ENCODE assay signal across 8 mouse cellular contexts in genomic region chr10:78007203-78007602, GRCm38 (mm10). TPM values are rescaled to one million over a fixed set of nuclear protein-coding genes. Genes with fewer than 3 reads are reported as not detected.
A peak's percentile ranks its signal among the peaks of the same experiment; 100 is the strongest.
DNase-seq lines count a peak whose midpoint lies in the region; ATAC-seq and TF ChIP-seq lines count a peak whose summit lies in the region.
"Had no signal": no experiment of that assay in that cellular context is flagged by ENCODE, and none has a peak within 500 bp of the region (broad histone marks: within the 10 kb centered on the region; RNA-seq: fewer than 3 reads in every experiment).

No protein-coding gene starts in this region.

- no peak for TF ChIP-seq CTCF in lung, embryonic 14.5 days (IDR thresholded peaks at IDR 0.05; ENCODE audit: low read depth)

- H3K27ac ChIP-seq in lung, embryonic 14.5 days (ENCODE audit: low read depth), result 0 out of 2 replicates have a peak overlapping the region, but pooled peaks have one; percentile 24
- no peak overlapping the region for H3K27ac ChIP-seq in forebrain, embryonic 15.5 days (replicated peaks)
- no peak overlapping the region for H3K27ac ChIP-seq in limb, embryonic 15.5 days
- H3K27ac ChIP-seq in neural tube, embryonic 15.5 days (replicated peaks), result no peak overlapping the region

- H3K9ac ChIP-seq in lung, embryonic 14.5 days, result no peak overlapping the region; the same call in 1 of the 2 replicates
- H3K9ac ChIP-seq in forebrain, embryonic 15.5 days (replicated peaks), result no peak overlapping the region
- no peak overlapping the region for H3K9ac ChIP-seq in limb, embryonic 15.5 days
- no peak overlapping the region for H3K9ac ChIP-seq in neural tube, embryonic 15.5 days (replicated peaks)

- no peaks in the 10 kb centered on the region for H3K27me3 ChIP-seq in lung, embryonic 14.5 days (ENCODE audit: insufficient read depth, low read length)
- no peaks in the 10 kb centered on the region for H3K27me3 ChIP-seq in forebrain, embryonic 15.5 days
- H3K27me3 ChIP-seq in limb, embryonic 15.5 days, result no peaks in the 10 kb centered on the region
- no peaks in the 10 kb centered on the region for H3K27me3 ChIP-seq in neural tube, embryonic 15.5 days (replicated peaks)

- 31% methylated on average over 7 of the region's 7 CpGs for WGBS in lung, embryonic 14.5 days
- 44% methylated on average over 7 of the region's 7 CpGs for WGBS in forebrain, embryonic 15.5 days
- WGBS in limb, embryonic 15.5 days, result 33% methylated on average over 7 of the region's 7 CpGs
- 20% methylated on average over 7 of the region's 7 CpGs for WGBS in neural tube, embryonic 15.5 days

- H3K4me1 ChIP-seq in lung, embryonic 14.5 days (ENCODE audit: insufficient read depth), result peaks cover 7% of the 10 kb centered on the region
- H3K4me1 ChIP-seq in forebrain, embryonic 15.5 days, result peaks cover 28% of the 10 kb centered on the region
- peaks cover 39% of the 10 kb centered on the region for H3K4me1 ChIP-seq in limb, embryonic 15.5 days
- peaks cover 43% of the 10 kb centered on the region for H3K4me1 ChIP-seq in neural tube, embryonic 15.5 days

- ATAC-seq in lung, embryonic 14.5 days (ENCODE audit: insufficient read depth), result no peak
- ATAC-seq in forebrain, embryonic 15.5 days (replicated peaks), result no peak
- ATAC-seq in limb, embryonic 15.5 days (ENCODE audit: insufficient number of reproducible peaks, low FRiP score, low TSS enrichment, low read depth), result no peak
- no peak for ATAC-seq in neural tube, embryonic 15.5 days (ENCODE audit: low FRiP score)

- peaks cover 29% of the 10 kb centered on the region for H3K36me3 ChIP-seq in lung, embryonic 14.5 days (ENCODE audit: insufficient read depth)
- no peaks in the 10 kb centered on the region for H3K36me3 ChIP-seq in forebrain, embryonic 15.5 days
- H3K36me3 ChIP-seq in limb, embryonic 15.5 days, result peaks cover 22% of the 10 kb centered on the region
- H3K36me3 ChIP-seq in neural tube, embryonic 15.5 days, result peaks cover 11% of the 10 kb centered on the region

- DNase-seq in lung, embryonic 14.5 days, result no peak
- no peak for DNase-seq in lung, postnatal 25 days (ENCODE audit: low spot score)
- no peak for DNase-seq in right cerebral cortex, postnatal 25 days
- DNase-seq in left cerebral cortex, adult 11 months (ENCODE audit: low spot score), result no peak
- DNase-seq: kidney, postnatal 10 days had no signal

- H3K4me3 ChIP-seq in lung, embryonic 14.5 days (ENCODE audit: low read depth, low read length), result peak overlapping the region; percentile 79; the same call in 1 of the 2 replicates
- no peak overlapping the region for H3K4me3 ChIP-seq in forebrain, embryonic 15.5 days
- no peak overlapping the region for H3K4me3 ChIP-seq in limb, embryonic 15.5 days
- no peak overlapping the region for H3K4me3 ChIP-seq in neural tube, embryonic 15.5 days (replicated peaks)

- no peaks in the 10 kb centered on the region for H3K9me3 ChIP-seq in lung, embryonic 14.5 days (ENCODE audit: low read depth, low read length)
- H3K9me3 ChIP-seq in forebrain, embryonic 15.5 days, result no peaks in the 10 kb centered on the region
- no peaks in the 10 kb centered on the region for H3K9me3 ChIP-seq in limb, embryonic 15.5 days
- H3K9me3 ChIP-seq in neural tube, embryonic 15.5 days (replicated peaks), result no peaks in the 10 kb centered on the region

- peak overlapping the region; percentile 94 for H3K4me2 ChIP-seq in lung, embryonic 14.5 days
- H3K4me2 ChIP-seq in forebrain, embryonic 15.5 days (replicated peaks), result peak overlapping the region; percentile 81; the same call in 1 of the 2 replicates
- peak overlapping the region; percentile 77; the same call in 1 of the 2 replicates for H3K4me2 ChIP-seq in limb, embryonic 15.5 days
- H3K4me2 ChIP-seq in neural tube, embryonic 15.5 days, result peak overlapping the region; percentile 81

RNA-seq across cellular contexts. Expression of gene Pfkl, which starts 2.7 kb away (rescaled TPM):
- polyA plus RNA-seq in lung, embryonic 14.5 days (2014; fragmentation: Nextera tagmentation; extraction: Ambion mirVana), result 141 and 160 TPM in 2 replicates
- 105 and 107 TPM in 2 replicates for polyA plus RNA-seq in forebrain, embryonic 15.5 days (2015; fragmentation: Nextera tagmentation; extraction: Ambion mirVana)
- 164 and 168 TPM in 2 replicates for polyA plus RNA-seq in limb, embryonic 15.5 days (2015; fragmentation: Nextera tagmentation; extraction: Ambion mirVana)
- polyA plus RNA-seq in neural tube, embryonic 15.5 days (2015; fragmentation: Nextera tagmentation; extraction: Ambion mirVana), result 112 and 133 TPM in 2 replicates

RNA-seq across cellular contexts. Expression of gene 1810043G02Rik, which starts 28.9 kb away (rescaled TPM):
- 24.6 and 28.1 TPM in 2 replicates for polyA plus RNA-seq in lung, embryonic 14.5 days (2014; fragmentation: Nextera tagmentation; extraction: Ambion mirVana)
- polyA plus RNA-seq in forebrain, embryonic 15.5 days (2015; fragmentation: Nextera tagmentation; extraction: Ambion mirVana), result 35.0 and 37.1 TPM in 2 replicates
- 23.7 and 24.2 TPM in 2 replicates for polyA plus RNA-seq in limb, embryonic 15.5 days (2015; fragmentation: Nextera tagmentation; extraction: Ambion mirVana)
- 48.5 and 51.5 TPM in 2 replicates for polyA plus RNA-seq in neural tube, embryonic 15.5 days (2015; fragmentation: Nextera tagmentation; extraction: Ambion mirVana)

RNA-seq across cellular contexts. Expression of gene Dnmt3l, which starts 34.5 kb away (rescaled TPM):
- polyA plus RNA-seq in lung, embryonic 14.5 days (2014; fragmentation: Nextera tagmentation; extraction: Ambion mirVana), result 1.4 TPM in 2 replicates
- polyA plus RNA-seq in forebrain, embryonic 15.5 days (2015; fragmentation: Nextera tagmentation; extraction: Ambion mirVana), result not detected in 2 replicates
- polyA plus RNA-seq in limb, embryonic 15.5 days (2015; fragmentation: Nextera tagmentation; extraction: Ambion mirVana), result 0.58 TPM in 2 replicates
- polyA plus RNA-seq in neural tube, embryonic 15.5 days (2015; fragmentation: Nextera tagmentation; extraction: Ambion mirVana), result 0.09 TPM in 1 of 2 replicates, not detected in the other

RNA-seq across cellular contexts. Expression of gene Aire, which starts 36.2 kb away (rescaled TPM):
- polyA plus RNA-seq in lung, embryonic 14.5 days (2014; fragmentation: Nextera tagmentation; extraction: Ambion mirVana), result 0.95 and 1.5 TPM in 2 replicates
- 0.23 TPM in 1 of 2 replicates, not detected in the other for polyA plus RNA-seq in forebrain, embryonic 15.5 days (2015; fragmentation: Nextera tagmentation; extraction: Ambion mirVana)
- polyA plus RNA-seq in limb, embryonic 15.5 days (2015; fragmentation: Nextera tagmentation; extraction: Ambion mirVana), result 0.28 and 0.29 TPM in 2 replicates
- polyA plus RNA-seq in neural tube, embryonic 15.5 days (2015; fragmentation: Nextera tagmentation; extraction: Ambion mirVana), result 0.18 and 2.5 TPM in 2 replicates

RNA-seq across cellular contexts. Expression of gene Trpm2, which starts 36.8 kb away (rescaled TPM):
- 0.09 and 0.63 TPM in 2 replicates for polyA plus RNA-seq in lung, embryonic 14.5 days (2014; fragmentation: Nextera tagmentation; extraction: Ambion mirVana)
- 2.6 and 2.8 TPM in 2 replicates for polyA plus RNA-seq in forebrain, embryonic 15.5 days (2015; fragmentation: Nextera tagmentation; extraction: Ambion mirVana)
- polyA plus RNA-seq in limb, embryonic 15.5 days (2015; fragmentation: Nextera tagmentation; extraction: Ambion mirVana), result 0.50 and 0.51 TPM in 2 replicates
- 8.1 and 9.5 TPM in 2 replicates for polyA plus RNA-seq in neural tube, embryonic 15.5 days (2015; fragmentation: Nextera tagmentation; extraction: Ambion mirVana)
